Mouse (Mus musculus) liver, embryonic 12.5 days (tissue): ENCODE results near the gene Isoc2b. TPM values are rescaled to one million over a fixed set of nuclear protein-coding genes. Genes with fewer than 3 reads are reported as not detected.
A peak's percentile ranks its signal among the peaks of the same experiment; 100 is the strongest.
"Not testable (repeated sequence)": the region's sequence is repeated elsewhere in the genome, so short reads cannot be mapped to it uniquely, and the experiment has no call there.

Experiments used
- ATAC-seq: fragments of 200-750 bp; cut with Nextera tagmentation; 2 replicates; pipeline ENCODE4 v1.8.0; 2017; ENCODE audit warnings: moderate number of reproducible peaks, mild to moderate bottlenecking, moderate library complexity
- H3K27ac ChIP-seq: fragments of 300-500 bp; sonication (generic); 2 replicates; pipeline ENCODE4 v1.5.1; 2016; ENCODE audit warnings: mild to moderate bottlenecking
- H3K27me3 ChIP-seq: fragments of 300-500 bp; sonication (generic); replicated peaks from 2 replicates; pipeline ENCODE4 v1.6.1; 2016; ENCODE audit warnings: mild to moderate bottlenecking, moderate library complexity
- H3K36me3 ChIP-seq: fragments of 300-500 bp; sonication (generic); 2 replicates; pipeline ENCODE4 v1.6.1; 2016; ENCODE audit warnings: mild to moderate bottlenecking, moderate library complexity
- H3K4me1 ChIP-seq: fragments of 300-500 bp; sonication (generic); 2 replicates; pipeline ENCODE4 v1.6.1; 2016
- H3K4me2 ChIP-seq: fragments of 300-500 bp; sonication (generic); 2 replicates; pipeline ENCODE4 v1.6.1; 2016; ENCODE audit warnings: mild to moderate bottlenecking, moderate library complexity
- H3K4me3 ChIP-seq: fragments of 300-500 bp; sonication (generic); 2 replicates; pipeline ENCODE4 v1.5.1; 2016; ENCODE audit warnings: mild to moderate bottlenecking, moderate library complexity
- H3K9ac ChIP-seq: fragments of 300-500 bp; sonication (generic); 2 replicates; pipeline ENCODE4 v1.6.1; 2016; ENCODE audit warnings: mild to moderate bottlenecking, moderate library complexity
- H3K9me3 ChIP-seq: fragments of 300-500 bp; sonication (generic); replicated peaks from 2 replicates; pipeline ENCODE4 v1.6.1; 2016; ENCODE audit warnings: mild to moderate bottlenecking, moderate library complexity
- WGBS: fragments of 180-500 bp; shearing (Covaris S2); methylation state at CpG from one replicate; pipeline ENCODE4 v1.1.7; 2016; ENCODE audit not compliant: insufficient replicate concordance; 5-methylcytosine and 5-hydroxymethylcytosine counted together
- polyA plus RNA-seq: library from polyadenylated mRNA; unstranded; fragments of >200 nt; fragmentation: Nextera tagmentation; extraction: Ambion mirVana; gene quantifications from 2 replicates; pipeline ENCODE4 v1.2.1, GENCODE M21; 2016

Isoc2b gene
- polyA plus RNA-seq, 1 experiment from 2014 or later: 3.9 TPM

DNA sequence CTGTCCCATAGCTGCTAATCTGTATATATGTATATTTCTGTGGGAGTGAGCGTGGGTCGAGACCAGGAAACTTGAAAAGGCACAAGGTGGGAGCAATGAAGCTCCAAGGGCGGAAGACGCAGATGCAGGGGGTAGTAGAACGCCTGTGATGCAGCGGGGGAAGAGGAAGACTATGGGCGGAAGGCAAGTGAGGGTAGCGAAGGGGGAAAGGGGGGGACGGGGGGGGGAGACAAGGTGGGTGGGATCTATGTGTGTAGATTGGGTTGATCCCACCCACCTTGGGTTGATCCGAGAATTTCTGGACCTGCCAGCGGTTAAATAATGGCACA, 30.4 kb upstream of the Isoc2b start:
- Histone ChIP-seq H3K4me3 (peak overlapping the region; percentile 53), H3K9ac (peak overlapping the region; percentile 67), H3K4me2 (peak overlapping the region; percentile 76), H3K9me3 (0 out of 2 replicates have a peak, but pooled peaks cover 5% of the 10 kb centered on the region), H3K4me1 (peaks cover 22% of the 10 kb centered on the region), H3K27me3 (peaks cover 6% of the 10 kb centered on the region; the same call in 1 of the 2 replicates), H3K36me3 (0 out of 2 replicates have a peak, but pooled peaks cover 2% of the 10 kb centered on the region), H3K27ac (peak overlapping the region; percentile 87)
- peak; percentile 54; the same call in 1 of the 2 replicates for ATAC-seq
- 23% methylated on average over 11 of the region's 11 CpGs for WGBS

DNA sequence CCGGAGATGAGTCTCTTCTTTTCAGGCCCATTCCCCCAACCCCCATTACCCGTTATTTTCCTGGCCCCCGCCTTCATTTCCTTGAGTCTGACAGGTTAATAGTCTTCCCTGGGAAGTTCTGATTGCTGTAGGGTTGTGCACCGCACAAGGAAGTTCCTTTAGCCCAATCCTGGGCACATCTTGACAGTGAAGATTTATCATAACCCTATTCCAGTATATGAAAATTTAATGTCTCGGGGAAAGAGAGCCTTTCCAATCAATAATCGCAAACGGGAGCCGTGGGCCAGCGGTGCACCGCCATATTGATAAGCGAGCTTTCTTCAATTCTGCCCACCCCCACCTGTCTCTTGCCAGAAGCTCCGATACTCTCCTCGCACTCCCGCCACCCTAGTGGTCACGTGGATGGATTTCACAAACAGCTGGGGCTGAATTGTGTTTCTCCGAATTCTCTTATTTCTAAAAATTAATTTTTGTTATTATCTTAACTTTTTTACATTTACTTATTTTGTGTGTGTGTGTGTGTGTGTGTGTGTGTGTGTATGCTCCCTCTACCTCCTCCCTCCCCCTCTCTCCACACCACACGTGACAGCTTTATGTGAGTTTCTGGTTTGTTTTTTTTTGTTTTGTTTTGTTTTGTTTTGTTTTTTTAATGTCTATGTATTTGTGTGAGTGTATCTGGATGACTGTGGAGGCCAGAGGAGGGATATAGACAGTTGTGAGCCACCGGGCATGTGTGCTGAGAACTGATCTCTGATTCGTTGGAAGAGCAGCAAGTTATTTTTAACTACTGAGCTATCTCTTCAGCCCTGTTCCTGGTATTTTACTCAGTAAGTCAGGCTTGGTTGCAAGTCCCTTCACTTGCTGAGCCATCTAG, 29.8 kb upstream of the Isoc2b start:
- ATAC-seq: peak; percentile 82
- Histone ChIP-seq H3K27me3 (peaks cover 6% of the 10 kb centered on the region; the same call in 1 of the 2 replicates), H3K4me2 (peak overlapping the region; percentile 76), H3K27ac (peak overlapping the region; percentile 87), H3K9ac (peak overlapping the region; percentile 67), H3K9me3 (0 out of 2 replicates have a peak, but pooled peaks cover 5% of the 10 kb centered on the region), H3K4me1 (peaks cover 22% of the 10 kb centered on the region), H3K4me3 (peak overlapping the region; percentile 53), H3K36me3 (0 out of 2 replicates have a peak, but pooled peaks cover 2% of the 10 kb centered on the region)
- 7% methylated on average over 19 of the region's 19 CpGs for WGBS

DNA sequence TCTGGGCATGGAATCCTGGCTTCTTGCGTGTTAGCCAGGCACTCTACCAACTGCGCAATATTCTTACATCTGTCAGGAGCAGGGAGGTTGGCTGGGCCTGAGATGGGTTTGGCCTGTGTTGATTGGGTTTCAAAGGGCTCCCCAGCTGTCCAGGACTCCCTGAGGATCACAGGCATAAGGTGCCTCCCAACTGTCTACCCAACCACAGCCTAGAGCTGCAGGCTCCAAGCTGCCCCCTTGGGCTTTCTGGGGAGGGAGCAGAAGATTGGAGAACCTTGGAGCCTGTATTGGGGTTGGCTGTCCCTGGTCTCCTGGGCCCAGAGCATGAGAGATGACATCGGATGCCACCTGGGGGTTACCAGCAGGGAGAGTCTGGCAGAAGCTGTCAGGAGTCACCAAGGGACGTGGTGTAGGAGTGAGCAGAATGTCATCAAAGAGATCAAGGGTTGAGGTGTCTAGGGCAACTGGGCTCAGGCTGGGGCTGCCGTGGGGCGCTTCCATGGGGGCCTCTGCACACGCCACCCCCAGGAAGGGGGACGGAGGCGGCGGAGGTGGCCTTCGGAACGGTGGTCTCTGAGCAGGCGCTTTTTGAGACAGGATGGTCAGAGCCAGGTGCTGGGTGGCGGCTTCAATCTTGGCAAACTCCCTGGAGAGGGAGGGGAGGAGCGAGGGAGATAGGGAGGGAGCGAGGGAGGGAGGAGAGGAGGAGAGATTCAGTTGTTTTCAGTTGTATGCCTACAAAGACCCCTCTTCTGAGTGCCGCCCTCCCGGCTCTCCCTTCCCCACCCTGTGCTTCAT, 29.0 kb upstream of the Isoc2b start:
- Histone ChIP-seq H3K27ac (peak overlapping the region; percentile 43), H3K36me3 (0 out of 2 replicates have a peak, but pooled peaks cover 2% of the 10 kb centered on the region), H3K4me1 (peaks cover 22% of the 10 kb centered on the region), H3K9ac (peak overlapping the region; percentile 67), H3K4me3 (peak overlapping the region; percentile 53), H3K27me3 (peaks cover 6% of the 10 kb centered on the region; the same call in 1 of the 2 replicates), H3K4me2 (peak overlapping the region; percentile 76), H3K9me3 (0 out of 2 replicates have a peak, but pooled peaks cover 5% of the 10 kb centered on the region)
- peak; percentile 22; the same call in 1 of the 2 replicates for ATAC-seq
- WGBS: 36% methylated on average over 17 of the region's 18 CpGs

DNA sequence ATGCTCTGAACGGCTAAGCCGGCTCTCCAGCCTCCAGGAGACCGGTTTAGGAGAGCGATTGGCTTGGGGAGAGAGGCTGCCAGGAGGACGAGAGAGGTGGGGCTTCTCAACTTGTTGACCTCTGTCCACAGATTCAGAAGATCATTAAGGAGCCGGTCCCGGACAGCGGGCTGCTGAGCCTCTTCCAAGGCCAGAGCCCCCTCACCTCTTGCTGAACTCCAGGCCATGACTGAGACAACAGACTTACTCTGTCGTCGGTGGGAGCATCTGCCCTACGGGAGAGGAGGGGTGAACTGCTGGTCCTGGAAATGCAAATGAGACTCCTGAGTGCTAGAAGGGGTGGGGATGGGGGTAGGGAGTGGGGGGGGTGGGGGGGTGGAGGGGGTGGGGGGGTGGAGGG, 25.1 kb upstream of the Isoc2b start:
- WGBS: 72% methylated on average over 11 of the region's 11 CpGs

DNA sequence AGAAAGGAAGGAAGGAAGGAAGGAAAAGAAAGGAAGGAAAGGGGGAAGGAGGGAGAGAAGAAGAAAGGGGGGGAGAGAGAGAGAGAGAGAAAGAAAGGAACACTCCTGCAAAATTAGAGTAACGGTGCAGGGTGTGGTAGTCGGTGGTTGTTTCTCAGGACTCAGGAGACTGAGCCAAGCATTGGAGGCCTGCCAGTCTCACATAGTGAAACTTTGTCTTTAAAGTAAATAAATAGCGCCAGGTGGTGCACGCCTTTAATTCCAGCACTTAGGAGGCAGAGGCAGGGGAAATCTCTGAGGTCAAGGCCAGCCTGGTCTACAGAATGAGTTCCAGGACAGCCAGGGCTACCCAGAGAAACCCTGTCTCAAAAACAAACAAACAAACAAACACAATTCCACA, 16.6 kb upstream of the Isoc2b start:
- peaks cover 24% of the 10 kb centered on the region for H3K36me3 ChIP-seq
- whole genome bisulfite sequencing: 74% methylated on average over 4 of the region's 4 CpGs
- no peak for ATAC-seq
- H3K4me1 ChIP-seq: no peaks in the 10 kb centered on the region
- no peak overlapping the region for H3K4me3 ChIP-seq
- H3K27ac ChIP-seq: no peak overlapping the region
- no peak overlapping the region for H3K9ac ChIP-seq
- H3K9me3 ChIP-seq: peaks cover 4% of the 10 kb centered on the region; the same call in 1 of the 2 replicates
- no peak overlapping the region for H3K4me2 ChIP-seq
- no peaks in the 10 kb centered on the region for H3K27me3 ChIP-seq

More for the DNA sequence above, 25.1 kb upstream of the Isoc2b start:
- H3K9ac ChIP-seq: no peak overlapping the region
- no peak for ATAC-seq
- H3K4me3 ChIP-seq: no peak overlapping the region
- H3K27ac ChIP-seq: no peak overlapping the region
- no peaks in the 10 kb centered on the region for H3K9me3 ChIP-seq
- no peak overlapping the region for H3K4me2 ChIP-seq
- peaks cover 14% of the 10 kb centered on the region for H3K4me1 ChIP-seq
- H3K27me3 ChIP-seq: peaks cover 6% of the 10 kb centered on the region; the same call in 1 of the 2 replicates
- H3K36me3 ChIP-seq: peaks cover 17% of the 10 kb centered on the region; the same call in 1 of the 2 replicates

DNA sequence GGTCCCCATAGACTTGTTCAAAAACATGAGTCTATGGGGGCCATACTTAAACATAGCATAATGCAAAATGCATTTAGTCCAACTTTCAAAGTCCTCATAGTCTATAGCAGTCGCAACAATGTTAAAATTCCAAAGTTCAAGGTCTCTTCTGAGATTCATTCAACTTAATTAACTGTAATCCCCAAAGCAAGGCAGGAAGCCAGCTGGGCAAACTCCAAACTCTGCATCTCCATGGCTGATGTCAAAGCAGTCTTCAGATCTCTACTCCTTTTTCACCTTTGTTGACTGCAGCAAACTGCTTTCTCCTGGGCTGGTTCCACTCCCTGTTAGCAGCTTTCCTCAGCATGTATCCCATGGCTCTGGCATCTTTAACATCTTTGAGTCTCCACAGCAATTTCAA, 9.0 kb upstream of the Isoc2b start:
- H3K36me3 ChIP-seq: peaks cover 17% of the 10 kb centered on the region
- H3K4me3 ChIP-seq, H3K27me3 ChIP-seq, H3K9ac ChIP-seq, H3K9me3 ChIP-seq, H3K27ac ChIP-seq, ATAC-seq, H3K4me2 ChIP-seq: not testable (repeated sequence)
- WGBS: 77% methylated on average over 1 of the region's 1 CpGs
- H3K4me1 ChIP-seq: peaks cover 34% of the 10 kb centered on the region

DNA sequence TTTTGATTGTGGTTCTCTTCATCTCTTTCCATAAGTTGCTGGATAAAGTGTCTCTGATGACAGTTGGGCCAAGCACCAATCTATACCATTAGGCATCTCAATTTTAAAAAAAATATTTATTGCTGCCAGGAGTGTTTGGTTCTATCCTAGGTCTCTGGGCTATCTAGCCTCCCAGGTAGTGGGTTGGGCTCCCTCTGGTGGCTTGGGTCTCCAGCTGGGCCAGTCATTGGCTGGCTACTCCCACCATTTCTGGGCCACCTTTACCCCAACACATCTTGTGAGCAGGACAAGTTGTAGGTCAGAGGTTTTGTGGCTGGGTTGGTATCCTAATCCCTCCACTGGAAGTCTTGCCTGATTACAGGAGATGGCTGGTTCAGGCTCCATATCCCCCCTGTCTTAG, 8.1 kb upstream of the Isoc2b start:
- Histone ChIP-seq H3K27ac (no peak overlapping the region), H3K27me3 (no peaks in the 10 kb centered on the region), H3K36me3 (peaks cover 12% of the 10 kb centered on the region), H3K4me3 (peak overlapping the region; percentile 66), H3K9me3 (peaks cover 6% of the 10 kb centered on the region; the same call in 1 of the 2 replicates), H3K4me1 (peaks cover 34% of the 10 kb centered on the region), H3K4me2 (peak overlapping the region; percentile 96), H3K9ac (no peak overlapping the region)
- no peak for ATAC-seq

DNA sequence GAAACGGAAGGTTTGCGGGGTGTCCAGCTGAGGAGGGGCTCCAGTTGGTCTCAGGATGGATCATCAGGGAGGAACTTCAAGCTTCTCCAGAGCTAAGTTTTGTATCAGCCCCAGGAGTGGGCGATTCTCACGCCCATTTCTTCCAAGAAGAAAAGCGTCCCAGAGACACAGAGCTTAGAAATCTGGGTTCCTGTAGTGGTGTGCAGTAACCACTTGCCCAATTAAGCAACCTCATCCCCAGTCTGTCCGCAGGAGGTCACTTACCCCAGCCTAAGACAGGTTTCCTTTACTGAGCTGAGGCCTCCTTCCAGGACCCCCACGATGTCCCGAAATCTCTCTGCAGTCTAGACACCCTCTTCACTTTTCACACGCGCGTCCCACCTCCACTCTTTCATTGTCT, 7.2 kb upstream of the Isoc2b start:
- peak overlapping the region; percentile 66 for H3K4me3 ChIP-seq
- H3K36me3 ChIP-seq: peaks cover 5% of the 10 kb centered on the region
- 5% methylated on average over 11 of the region's 11 CpGs for WGBS
- peak overlapping the region; percentile 69 for H3K27ac ChIP-seq
- H3K27me3 ChIP-seq: no peaks in the 10 kb centered on the region
- peak overlapping the region; percentile 72 for H3K9ac ChIP-seq
- ATAC-seq: peak; percentile 13; the same call in 1 of the 2 replicates
- peaks cover 6% of the 10 kb centered on the region; the same call in 1 of the 2 replicates for H3K9me3 ChIP-seq
- H3K4me2 ChIP-seq: peak overlapping the region; percentile 96
- H3K4me1 ChIP-seq: peaks cover 34% of the 10 kb centered on the region

DNA sequence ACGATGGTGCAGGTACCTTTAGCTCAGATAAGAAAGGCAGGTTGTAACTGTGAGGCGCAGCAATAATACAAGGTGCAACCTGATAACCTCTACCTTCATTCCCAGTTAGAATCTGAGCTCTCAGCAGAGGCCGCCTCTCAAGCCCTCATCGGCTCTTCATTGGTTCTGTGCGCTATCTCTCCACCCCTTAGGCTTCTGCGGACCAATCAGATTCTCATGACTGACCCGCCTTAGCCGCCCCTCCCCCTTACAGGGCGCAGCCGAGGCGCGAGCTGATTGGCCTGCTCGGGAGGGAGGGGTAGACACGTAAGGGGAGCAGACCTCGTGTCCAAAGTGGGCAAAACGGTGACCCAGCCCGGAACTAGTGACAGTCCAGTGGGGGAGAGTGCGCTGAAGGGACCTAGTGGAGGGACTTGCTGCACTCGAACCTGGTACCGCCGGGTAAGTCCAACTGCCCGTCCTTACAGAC, 6.7 kb upstream of the Isoc2b start, which contains the start of gene Isoc2a:
Gene Isoc2a, plus strand, starts transcription at position 401 of the 469 bp plus-strand sequence.
- WGBS: under 1% methylated on average over 22 of the region's 22 CpGs
- peak within 1 kb of the TSS; percentile 96 for H3K4me2 ChIP-seq
- H3K4me1 ChIP-seq: peaks cover 34% of the 10 kb centered on the region
- H3K36me3 ChIP-seq: peaks cover under 1% of the 10 kb centered on the region; the same call in 1 of the 2 replicates
- peak within 1 kb of the TSS; percentile 69 for H3K27ac ChIP-seq
- peaks cover 4% of the 10 kb centered on the region; the same call in 1 of the 2 replicates for H3K9me3 ChIP-seq
- H3K4me3 ChIP-seq: peak within 1 kb of the TSS; percentile 66
- H3K27me3 ChIP-seq: no peaks in the 10 kb centered on the region
- H3K9ac ChIP-seq: peak within 1 kb of the TSS; percentile 72
- ATAC-seq: peak; percentile 99

DNA sequence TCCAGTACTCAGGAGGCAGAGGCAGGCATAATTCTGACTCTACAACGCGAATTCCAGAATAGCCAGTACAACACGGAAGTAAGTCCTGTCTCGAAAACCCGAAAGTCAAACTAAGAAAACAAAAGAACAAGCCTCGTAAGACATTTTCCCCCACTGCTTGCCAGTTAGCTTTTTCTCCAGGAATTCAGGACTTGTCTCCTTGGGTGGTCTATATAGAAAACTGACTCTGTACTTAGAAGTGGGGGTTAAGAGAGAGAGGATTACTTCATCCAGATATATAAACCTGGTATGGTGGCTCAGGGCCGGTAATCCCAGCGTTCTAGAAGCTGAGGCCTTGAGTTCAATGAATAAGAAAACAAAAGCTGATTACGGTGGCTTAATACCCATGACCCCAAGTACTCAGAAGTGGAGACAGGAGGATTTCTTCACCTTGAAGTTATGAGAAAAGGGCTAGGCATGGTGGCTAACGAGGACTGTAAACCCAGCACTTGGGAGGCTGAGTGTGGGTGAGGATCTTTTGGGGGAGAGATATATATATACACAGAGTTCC, 3.4 kb downstream of the Isoc2b start:
- Histone ChIP-seq H3K4me1 (peaks cover 23% of the 10 kb centered on the region), H3K27ac (peak overlapping the region; percentile 66), H3K9ac (peak overlapping the region; percentile 79), H3K9me3 (no peaks in the 10 kb centered on the region), H3K4me3 (peak overlapping the region; percentile 68), H3K4me2 (peak overlapping the region; percentile 81), H3K36me3 (no peaks in the 10 kb centered on the region), H3K27me3 (peaks cover 4% of the 10 kb centered on the region; the same call in 1 of the 2 replicates)
- no peak for ATAC-seq
- 44% methylated on average over 10 of the region's 10 CpGs for WGBS
